Mouse (Mus musculus) stomach, embryonic 14.5 days (tissue): ENCODE measurements around the gene Foxa3. TPM values are rescaled to one million over a fixed set of nuclear protein-coding genes. Genes with fewer than 3 reads are reported as not detected.

Experiments
- ATAC-seq: fragments of 200-750 bp; cut with Nextera tagmentation; 2 replicates; pipeline ENCODE4 v1.8.0; 2017; ENCODE audit warnings: low read depth, moderate TSS enrichment; ENCODE audit not compliant: insufficient number of reproducible peaks, insufficient read depth, low FRiP score
- H3K27ac ChIP-seq: fragments of 300-500 bp; sonication (generic); 2 replicates; pipeline ENCODE4 v1.5.1; 2014; ENCODE audit warnings: mild to moderate bottlenecking, low read length, moderate library complexity, mixed read lengths
- H3K27me3 ChIP-seq: fragments of 300-500 bp; sonication (generic); 2 replicates; pipeline ENCODE4 v1.6.1; 2014; ENCODE audit warnings: low read length, control low read depth, mixed read lengths; ENCODE audit not compliant: control insufficient read depth, insufficient read depth
- H3K36me3 ChIP-seq: fragments of 300-500 bp; sonication (generic); 2 replicates; pipeline ENCODE4 v1.6.1; 2014; ENCODE audit warnings: mild to moderate bottlenecking, control low read depth, low read length, moderate library complexity, mixed read lengths; ENCODE audit not compliant: control insufficient read depth, insufficient read depth
- H3K4me1 ChIP-seq: fragments of 300-500 bp; sonication (generic); 2 replicates; pipeline ENCODE4 v1.6.1; 2014; ENCODE audit warnings: low read length, control low read depth, mixed read lengths; ENCODE audit not compliant: control insufficient read depth, insufficient read depth
- H3K4me2 ChIP-seq: fragments of 300-500 bp; sonication (generic); replicated peaks from 2 replicates; pipeline ENCODE4 v1.6.1; 2014; ENCODE audit warnings: low read depth, low read length, control low read depth
- H3K4me3 ChIP-seq: fragments of 300-500 bp; sonication (generic); 2 replicates; pipeline ENCODE4 v1.5.1; 2014; ENCODE audit warnings: low read depth, low read length, control low read depth
- H3K9ac ChIP-seq: fragments of 300-500 bp; sonication (generic); replicated peaks from 2 replicates; pipeline ENCODE4 v1.6.1; 2014; ENCODE audit warnings: low read depth, mild to moderate bottlenecking, control low read depth, low read length, moderate library complexity, mixed read lengths
- H3K9me3 ChIP-seq: fragments of 300-500 bp; sonication (generic); 2 replicates; pipeline ENCODE4 v1.6.1; 2016; ENCODE audit warnings: low read depth, low read length, control low read depth; ENCODE audit not compliant: control insufficient read depth
- WGBS: fragments of 180-500 bp; shearing (Covaris S2); extraction: QIAGEN DNeasy Blood & Tissue Kit; methylation state at CpG from one replicate; pipeline ENCODE4 v1.1.7; 2014; 5-methylcytosine and 5-hydroxymethylcytosine counted together
- polyA plus RNA-seq: library from polyadenylated mRNA; unstranded; fragments of >200 nt; fragmentation: Nextera tagmentation; extraction: Ambion mirVana; gene quantifications from 2 replicates; pipeline ENCODE4 v1.2.1, GENCODE M21; 2014

The Foxa3 gene
- polyA plus RNA-seq, 1 experiment from 2014 or later: 15.3 TPM

- no peak overlapping the region for H3K9ac ChIP-seq
- peak overlapping the region; percentile 23; the same call in 1 of the 2 replicates for H3K4me2 ChIP-seq
- WGBS: 9% methylated on average over 8 of the region's 8 CpGs
- H3K9me3 ChIP-seq: no peaks in the 10 kb centered on the region
- H3K4me1 ChIP-seq: peaks cover 14% of the 10 kb centered on the region
- peaks cover 16% of the 10 kb centered on the region for H3K27me3 ChIP-seq
- ATAC-seq: no peak
- peak overlapping the region; percentile 95; the same call in 1 of the 2 replicates for H3K4me3 ChIP-seq
- H3K27ac ChIP-seq: no peak overlapping the region
- H3K36me3 ChIP-seq: no peaks in the 10 kb centered on the region
Observed at GRCm38 (mm10) chr7:19021048-19021447, 2.3 kb downstream of the Foxa3 start.

- no peak overlapping the region for H3K27ac ChIP-seq
- no peak overlapping the region for H3K4me2 ChIP-seq
- H3K9me3 ChIP-seq: no peaks in the 10 kb centered on the region
- no peak overlapping the region for H3K4me3 ChIP-seq
- H3K9ac ChIP-seq: no peak overlapping the region
- H3K36me3 ChIP-seq: no peaks in the 10 kb centered on the region
- 86% methylated on average over 7 of the region's 7 CpGs for WGBS
- ATAC-seq: no peak
- H3K4me1 ChIP-seq: 0 out of 2 replicates have a peak, but pooled peaks cover 3% of the 10 kb centered on the region
- peaks cover 11% of the 10 kb centered on the region for H3K27me3 ChIP-seq
Observed at GRCm38 (mm10) chr7:19017909-19018308, 5.4 kb downstream of the Foxa3 start.

- ATAC-seq: no peak
Observed at GRCm38 (mm10) chr7:19016042-19016441, 7.3 kb downstream of the Foxa3 start.

GRCm38 (mm10) chr7:19014452-19014851 is 8.9 kb downstream of the Foxa3 start:
- no peak overlapping the region for H3K4me3 ChIP-seq
- peaks cover 15% of the 10 kb centered on the region; the same call in 1 of the 2 replicates for H3K4me1 ChIP-seq
- 67% methylated on average over 15 of the region's 15 CpGs for WGBS
- H3K27me3 ChIP-seq: no peaks in the 10 kb centered on the region
- no peak overlapping the region for H3K27ac ChIP-seq
- H3K4me2 ChIP-seq: no peak overlapping the region
- H3K9ac ChIP-seq: no peak overlapping the region
- no peaks in the 10 kb centered on the region for H3K9me3 ChIP-seq
- ATAC-seq: no peak
- H3K36me3 ChIP-seq: no peaks in the 10 kb centered on the region

More at GRCm38 (mm10) chr7:19016042-19016441, 7.3 kb downstream of the Foxa3 start:
- WGBS: 83% methylated on average over 4 of the region's 4 CpGs
- no peaks in the 10 kb centered on the region for H3K9me3 ChIP-seq
- H3K4me1 ChIP-seq: peaks cover 14% of the 10 kb centered on the region; the same call in 1 of the 2 replicates
- H3K4me3 ChIP-seq: no peak overlapping the region
- no peaks in the 10 kb centered on the region for H3K36me3 ChIP-seq
- no peak overlapping the region for H3K4me2 ChIP-seq
- no peak overlapping the region for H3K27ac ChIP-seq
- H3K9ac ChIP-seq: no peak overlapping the region
- H3K27me3 ChIP-seq: no peaks in the 10 kb centered on the region

GRCm38 (mm10) chr7:19012882-19013281 is 10.5 kb downstream of the Foxa3 start:
- H3K36me3 ChIP-seq: no peaks in the 10 kb centered on the region
- H3K9ac ChIP-seq: no peak overlapping the region
- no peaks in the 10 kb centered on the region for H3K27me3 ChIP-seq
- no peak overlapping the region for H3K4me3 ChIP-seq
- H3K4me2 ChIP-seq: 0 out of 2 replicates have a peak overlapping the region, but pooled peaks have one; percentile 56
- no peaks in the 10 kb centered on the region for H3K9me3 ChIP-seq
- H3K27ac ChIP-seq: no peak overlapping the region
- peaks cover 15% of the 10 kb centered on the region; the same call in 1 of the 2 replicates for H3K4me1 ChIP-seq
- no peak for ATAC-seq
- 38% methylated on average over 2 of the region's 2 CpGs for WGBS

- ATAC-seq: peak; percentile 46; the same call in 1 of the 2 replicates
- peak overlapping the region; percentile 26 for H3K4me3 ChIP-seq
- WGBS: 2% methylated on average over 29 of the region's 31 CpGs
Observed at GRCm38 (mm10) chr7:19012025-19012621, 11.2 kb downstream of the Foxa3 start.

GRCm38 (mm10) chr7:19010581-19010980 is 12.8 kb downstream of the Foxa3 start:
- ATAC-seq: no peak
- peaks cover 17% of the 10 kb centered on the region for H3K36me3 ChIP-seq
- no peak overlapping the region for H3K4me2 ChIP-seq

More at GRCm38 (mm10) chr7:19012025-19012621, 11.2 kb downstream of the Foxa3 start:
- peak overlapping the region; percentile 56 for H3K4me2 ChIP-seq
- peak overlapping the region; percentile 52 for H3K9ac ChIP-seq
- H3K4me1 ChIP-seq: peaks cover 15% of the 10 kb centered on the region; the same call in 1 of the 2 replicates
- no peaks in the 10 kb centered on the region for H3K27me3 ChIP-seq
- no peaks in the 10 kb centered on the region for H3K9me3 ChIP-seq
- peak overlapping the region; percentile 83 for H3K27ac ChIP-seq
- peaks cover 3% of the 10 kb centered on the region; the same call in 1 of the 2 replicates for H3K36me3 ChIP-seq

GRCm38 (mm10) chr7:19007026-19007977 is 16.0 kb downstream of the Foxa3 start:
- H3K9me3 ChIP-seq: no peaks in the 10 kb centered on the region
- peak overlapping the region; percentile 71; the same call in 1 of the 2 replicates for H3K27ac ChIP-seq
- peak overlapping the region; percentile 27 for H3K4me2 ChIP-seq
- peaks cover 34% of the 10 kb centered on the region for H3K4me1 ChIP-seq
- peaks cover 21% of the 10 kb centered on the region for H3K36me3 ChIP-seq
- H3K4me3 ChIP-seq: no peak overlapping the region
- no peak overlapping the region for H3K9ac ChIP-seq
- ATAC-seq: peak; percentile 70
- H3K27me3 ChIP-seq: no peaks in the 10 kb centered on the region
- WGBS: 55% methylated on average over 13 of the region's 13 CpGs

More at GRCm38 (mm10) chr7:19010581-19010980, 12.8 kb downstream of the Foxa3 start:
- Histone ChIP-seq H3K27ac (no peak overlapping the region), H3K9me3 (no peaks in the 10 kb centered on the region), H3K9ac (no peak overlapping the region), H3K4me3 (no peak overlapping the region), H3K27me3 (no peaks in the 10 kb centered on the region), H3K4me1 (peaks cover 28% of the 10 kb centered on the region)
- 63% methylated on average over 7 of the region's 7 CpGs for WGBS
